Mouse (Mus musculus): ENCODE measurements around the gene Colca2.

Gene Colca2

DNA sequence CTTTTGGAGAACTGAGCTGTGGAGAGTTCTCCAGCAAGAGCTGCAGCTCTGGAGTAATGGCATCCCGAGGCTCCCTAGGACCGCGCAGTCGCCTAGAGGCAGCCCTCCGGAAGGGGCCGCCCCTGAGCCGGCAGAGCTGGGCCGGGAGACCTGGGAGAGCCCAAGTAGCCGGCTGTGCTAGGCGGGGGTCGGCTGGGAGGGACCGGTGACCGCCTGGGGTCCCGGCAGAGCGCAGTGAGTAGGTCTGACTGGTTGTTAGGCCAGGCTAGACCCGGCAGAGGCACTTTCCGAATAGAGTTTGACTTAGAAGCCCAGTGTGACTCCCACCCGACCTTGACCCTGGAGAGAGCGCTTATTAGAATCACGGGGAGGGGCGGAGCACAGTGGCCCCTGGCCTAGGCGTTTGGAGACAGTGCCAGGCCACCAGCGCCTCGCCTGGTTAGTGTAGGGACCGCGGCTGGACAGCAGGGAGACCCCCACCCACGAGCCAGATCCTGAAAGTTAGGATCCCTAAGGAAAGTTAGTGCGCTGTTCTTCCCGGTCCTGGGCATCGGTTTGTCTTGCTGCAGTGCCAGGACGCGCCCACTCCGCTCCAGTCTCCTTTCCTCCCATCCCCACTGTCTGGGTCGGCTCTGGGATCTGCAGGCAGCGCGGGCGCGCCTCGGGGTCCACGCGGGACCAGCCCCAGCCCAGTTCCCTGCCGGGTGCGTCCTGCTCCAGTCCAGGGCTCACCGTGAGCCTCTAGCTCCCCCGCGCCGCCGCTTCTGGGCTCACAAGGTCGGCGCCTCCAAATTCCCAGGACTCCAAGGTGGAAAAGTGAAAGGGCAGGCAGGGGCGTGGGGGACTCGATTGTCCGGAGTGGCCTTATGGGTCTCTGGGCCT, at the start of gene Colca2:
Gene Colca2 (minus strand): TSS at position 70 of the 882 bp plus-strand sequence.
- peak within 1 kb of the TSS; percentile 75 for H3K4me3 ChIP-seq (replicated peaks; ENCODE audit: low read length)
- peaks cover 55% of the 10 kb centered on the region for H3K27me3 ChIP-seq (ENCODE audit: insufficient read depth, low read length)
- TF ChIP-seq CTCF (conservative IDR thresholded peaks at IDR 0.05; ENCODE audit: low read length) (no peak), POU5F1 (IDR thresholded peaks at IDR 0.05; ENCODE audit: borderline replicate concordance, low read length) (no peak), NANOG (IDR thresholded peaks at IDR 0.05; ENCODE audit: borderline replicate concordance, low read length) (no peak)
- no peaks in the 10 kb centered on the region for H3K9me3 ChIP-seq (ENCODE audit: low read length)
- H3K4me1 ChIP-seq (replicated peaks; ENCODE audit: low read depth, low read length) = peaks cover 17% of the 10 kb centered on the region
- no peaks in the 10 kb centered on the region for H3K36me3 ChIP-seq (ENCODE audit: insufficient read depth, low read length)

DNA sequence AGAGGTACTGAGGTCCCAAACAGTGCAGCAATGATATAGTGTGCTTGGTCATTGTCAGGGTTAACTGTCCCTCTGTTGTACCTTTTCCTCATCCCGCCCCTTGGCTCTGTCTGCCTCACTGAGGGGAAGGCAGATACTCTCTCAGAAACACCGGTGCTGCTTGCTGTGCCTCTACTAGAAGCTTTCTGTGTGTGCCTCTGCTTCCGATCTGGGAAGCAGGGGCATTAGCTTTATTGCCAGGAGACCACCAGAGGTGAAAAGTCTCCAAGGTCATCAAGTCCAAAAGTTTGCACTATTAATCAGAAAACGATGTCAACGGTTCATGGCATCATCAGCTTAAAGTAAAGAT, 49.2 kb upstream of the Colca2 start:
- no peaks in the 10 kb centered on the region for H3K36me3 ChIP-seq (ENCODE audit: insufficient read depth, low read length)
- TF ChIP-seq POU5F1 (IDR thresholded peaks at IDR 0.05; ENCODE audit: borderline replicate concordance, low read length) (no peak), CTCF (conservative IDR thresholded peaks at IDR 0.05; ENCODE audit: low read length) (no peak), NANOG (IDR thresholded peaks at IDR 0.05; ENCODE audit: borderline replicate concordance, low read length) (no peak)
- H3K27me3 ChIP-seq (ENCODE audit: insufficient read depth, low read length) = no peaks in the 10 kb centered on the region
- no peaks in the 10 kb centered on the region for H3K4me1 ChIP-seq (replicated peaks; ENCODE audit: low read depth, low read length)
- no peak overlapping the region for H3K4me3 ChIP-seq (replicated peaks; ENCODE audit: low read length)
- no peaks in the 10 kb centered on the region for H3K9me3 ChIP-seq (ENCODE audit: low read length)

DNA sequence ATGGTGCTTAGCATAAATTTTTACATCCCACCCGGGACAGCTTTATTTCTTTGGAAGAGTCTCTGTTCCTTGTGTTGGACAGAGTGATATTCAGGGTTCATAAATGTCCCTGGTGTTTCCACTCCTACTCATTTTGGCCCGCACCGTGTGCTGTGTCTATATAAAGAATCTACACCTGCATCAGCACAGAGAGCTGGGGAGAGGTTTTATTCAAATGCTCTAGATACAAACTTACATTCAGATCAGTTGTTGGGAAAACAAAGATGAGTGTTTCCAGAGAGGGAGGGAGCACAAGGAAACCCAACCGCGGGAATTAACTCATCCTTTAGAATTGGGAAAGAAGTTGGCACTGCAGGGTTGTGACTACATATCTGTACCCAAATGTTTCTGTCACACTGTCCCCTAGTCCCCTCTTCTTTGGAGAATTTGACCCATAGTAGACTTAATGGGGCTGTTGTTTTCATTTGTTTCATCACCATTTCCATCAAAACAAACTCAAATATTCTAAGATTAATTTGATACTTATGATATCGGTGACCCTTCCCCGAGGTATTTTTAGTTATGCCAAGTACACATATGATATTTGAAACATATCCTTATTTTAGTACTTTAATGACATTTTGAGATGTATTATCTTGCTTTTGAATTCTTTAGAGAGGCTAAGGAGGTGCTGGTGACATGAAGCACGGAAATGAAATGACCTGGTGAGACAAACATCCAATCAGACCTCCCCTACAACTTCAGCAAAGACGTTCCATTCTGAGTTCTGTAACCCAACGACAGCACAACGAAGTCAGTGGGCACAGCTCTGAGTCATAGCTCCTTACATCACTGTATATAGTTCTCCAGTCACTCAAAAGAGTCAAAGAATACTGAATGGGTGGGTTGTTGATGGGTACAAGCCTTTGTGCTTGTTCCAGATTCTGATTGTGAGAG, 48.5 kb upstream of the Colca2 start:
- no peaks in the 10 kb centered on the region for H3K27me3 ChIP-seq (ENCODE audit: insufficient read depth, low read length)
- H3K36me3 ChIP-seq (ENCODE audit: insufficient read depth, low read length) = no peaks in the 10 kb centered on the region
- no peaks in the 10 kb centered on the region for H3K9me3 ChIP-seq (ENCODE audit: low read length)
- no peaks in the 10 kb centered on the region for H3K4me1 ChIP-seq (replicated peaks; ENCODE audit: low read depth, low read length)
- H3K4me3 ChIP-seq (replicated peaks; ENCODE audit: low read length) = no peak overlapping the region
- no peak for TF ChIP-seq CTCF (conservative IDR thresholded peaks at IDR 0.05; ENCODE audit: low read length)
- no peak for TF ChIP-seq POU5F1 (IDR thresholded peaks at IDR 0.05; ENCODE audit: borderline replicate concordance, low read length)
- TF ChIP-seq NANOG (IDR thresholded peaks at IDR 0.05; ENCODE audit: borderline replicate concordance, low read length) = no peak

DNA sequence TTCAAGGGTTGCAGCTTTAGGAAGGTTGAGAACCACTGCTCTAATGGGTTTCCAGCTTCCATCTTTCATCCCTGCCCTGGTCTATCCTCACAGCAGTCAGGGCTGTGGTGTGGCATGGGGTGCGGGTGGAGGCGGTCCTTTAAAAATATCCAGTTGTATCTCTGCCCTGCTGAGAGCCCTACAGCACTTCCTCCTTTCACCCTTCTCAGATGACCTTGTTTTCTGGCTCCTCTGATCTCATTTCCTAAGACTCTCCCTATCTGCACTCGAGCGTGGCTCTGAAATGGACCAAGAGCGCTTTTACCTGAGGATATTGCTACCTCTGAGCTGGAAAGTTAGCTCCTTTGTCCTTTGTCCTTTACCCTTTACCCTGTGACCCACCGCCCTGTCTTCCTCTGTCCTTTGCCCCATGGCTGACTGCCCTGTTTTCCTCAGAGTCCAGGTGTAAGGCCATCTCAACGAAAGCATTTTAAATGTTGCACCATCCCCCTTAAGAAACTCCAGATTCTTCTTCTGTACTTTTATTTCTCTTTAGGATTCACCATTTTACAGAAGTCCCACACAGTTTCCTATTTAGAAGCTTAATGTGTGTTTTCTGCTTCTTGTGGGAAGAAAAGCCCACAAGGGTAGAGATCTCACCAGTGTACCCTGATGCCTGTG, 46.2 kb upstream of the Colca2 start:
- Histone ChIP-seq H3K9me3 (ENCODE audit: low read length) (no peaks in the 10 kb centered on the region), H3K4me3 (replicated peaks; ENCODE audit: low read length) (no peak overlapping the region), H3K4me1 (replicated peaks; ENCODE audit: low read depth, low read length) (no peaks in the 10 kb centered on the region), H3K36me3 (ENCODE audit: insufficient read depth, low read length) (no peaks in the 10 kb centered on the region), H3K27me3 (ENCODE audit: insufficient read depth, low read length) (no peaks in the 10 kb centered on the region)
- TF ChIP-seq NANOG (IDR thresholded peaks at IDR 0.05; ENCODE audit: borderline replicate concordance, low read length) (no peak), CTCF (conservative IDR thresholded peaks at IDR 0.05; ENCODE audit: low read length) (no peak), POU5F1 (IDR thresholded peaks at IDR 0.05; ENCODE audit: borderline replicate concordance, low read length) (no peak)

DNA sequence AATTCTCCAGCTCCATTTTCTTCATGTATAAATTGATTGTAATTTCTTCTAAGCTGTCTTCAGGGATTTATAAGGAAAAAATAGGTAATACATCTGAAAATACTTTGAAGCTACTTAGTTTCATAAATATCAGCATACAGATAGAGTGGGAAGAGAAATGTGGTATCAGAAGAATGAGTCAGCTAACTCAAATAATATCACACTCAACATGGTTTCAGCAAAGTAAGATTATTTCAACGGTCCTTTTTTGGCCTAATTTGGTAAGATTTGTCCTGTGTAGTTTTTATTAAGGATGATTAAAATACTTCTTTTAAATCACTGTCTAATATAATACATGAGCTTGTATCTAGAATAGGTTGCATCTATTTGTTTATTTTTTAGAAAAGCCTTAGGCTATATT, 41.7 kb upstream of the Colca2 start:
- TF ChIP-seq NANOG (IDR thresholded peaks at IDR 0.05; ENCODE audit: borderline replicate concordance, low read length) (no peak), POU5F1 (IDR thresholded peaks at IDR 0.05; ENCODE audit: borderline replicate concordance, low read length) (no peak), CTCF (conservative IDR thresholded peaks at IDR 0.05; ENCODE audit: low read length) (no peak)

DNA sequence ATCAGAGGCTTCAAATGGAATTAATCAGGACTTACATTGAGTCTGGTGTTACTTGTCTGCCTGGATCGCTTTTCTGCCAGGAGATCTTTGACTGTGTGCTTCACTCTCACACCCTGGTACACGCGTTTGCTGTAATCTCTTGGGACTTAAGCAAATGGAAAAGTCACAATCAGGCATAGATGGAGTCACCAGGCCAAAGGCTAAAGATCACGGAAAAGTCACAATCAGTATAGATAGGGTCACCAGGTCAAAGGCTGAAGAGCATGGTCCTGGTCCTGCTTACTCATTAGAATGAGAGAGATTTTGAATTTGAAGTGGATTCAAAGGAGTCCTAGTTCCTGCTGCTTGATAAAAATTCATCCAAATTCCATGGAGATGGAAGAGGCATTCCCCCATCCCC, 39.9 kb upstream of the Colca2 start:
- no peaks in the 10 kb centered on the region for H3K36me3 ChIP-seq (ENCODE audit: insufficient read depth, low read length)
- no peak overlapping the region for H3K4me3 ChIP-seq (replicated peaks; ENCODE audit: low read length)
- H3K4me1 ChIP-seq (replicated peaks; ENCODE audit: low read depth, low read length) = no peaks in the 10 kb centered on the region
- H3K27me3 ChIP-seq (ENCODE audit: insufficient read depth, low read length) = no peaks in the 10 kb centered on the region; the same call in 1 of the 2 replicates
- TF ChIP-seq POU5F1 (IDR thresholded peaks at IDR 0.05; ENCODE audit: borderline replicate concordance, low read length) (no peak), CTCF (conservative IDR thresholded peaks at IDR 0.05; ENCODE audit: low read length) (no peak), NANOG (IDR thresholded peaks at IDR 0.05; ENCODE audit: borderline replicate concordance, low read length) (no peak)
- no peaks in the 10 kb centered on the region for H3K9me3 ChIP-seq (ENCODE audit: low read length)

More for the DNA sequence above, 41.7 kb upstream of the Colca2 start:
- Histone ChIP-seq H3K36me3 (ENCODE audit: insufficient read depth, low read length) (no peaks in the 10 kb centered on the region), H3K4me1 (replicated peaks; ENCODE audit: low read depth, low read length) (no peaks in the 10 kb centered on the region), H3K9me3 (ENCODE audit: low read length) (no peaks in the 10 kb centered on the region), H3K27me3 (ENCODE audit: insufficient read depth, low read length) (no peaks in the 10 kb centered on the region), H3K4me3 (replicated peaks; ENCODE audit: low read length) (no peak overlapping the region)

DNA sequence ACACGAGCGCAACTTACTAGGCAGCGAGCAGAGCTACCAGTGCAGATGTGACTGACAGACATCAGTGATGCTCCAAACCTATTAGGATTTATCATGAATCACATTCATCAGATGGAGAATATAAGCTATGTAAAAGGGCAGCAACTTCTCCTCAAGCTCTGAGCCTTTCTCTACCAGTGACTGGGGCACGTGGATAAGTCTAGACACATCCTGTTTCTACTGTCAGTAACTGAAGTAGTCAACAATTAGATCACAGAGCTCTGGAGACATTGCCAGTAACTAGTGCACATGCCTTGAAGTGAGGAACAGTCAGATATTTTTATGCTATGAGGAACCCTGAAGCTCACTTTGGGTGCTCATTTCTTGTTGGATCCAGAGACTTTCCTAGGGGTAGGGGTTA, 39.0 kb upstream of the Colca2 start:
- Histone ChIP-seq H3K9me3 (ENCODE audit: low read length) (no peaks in the 10 kb centered on the region), H3K27me3 (ENCODE audit: insufficient read depth, low read length) (no peaks in the 10 kb centered on the region; the same call in 1 of the 2 replicates), H3K4me1 (replicated peaks; ENCODE audit: low read depth, low read length) (no peaks in the 10 kb centered on the region), H3K36me3 (ENCODE audit: insufficient read depth, low read length) (no peaks in the 10 kb centered on the region), H3K4me3 (replicated peaks; ENCODE audit: low read length) (no peak overlapping the region)
- TF ChIP-seq CTCF (conservative IDR thresholded peaks at IDR 0.05; ENCODE audit: low read length) (no peak), NANOG (IDR thresholded peaks at IDR 0.05; ENCODE audit: borderline replicate concordance, low read length) (no peak), POU5F1 (IDR thresholded peaks at IDR 0.05; ENCODE audit: borderline replicate concordance, low read length) (no peak)
